Mouse (Mus musculus): ENCODE data around the gene Smarcb1.

Smarcb1 gene

DNA sequence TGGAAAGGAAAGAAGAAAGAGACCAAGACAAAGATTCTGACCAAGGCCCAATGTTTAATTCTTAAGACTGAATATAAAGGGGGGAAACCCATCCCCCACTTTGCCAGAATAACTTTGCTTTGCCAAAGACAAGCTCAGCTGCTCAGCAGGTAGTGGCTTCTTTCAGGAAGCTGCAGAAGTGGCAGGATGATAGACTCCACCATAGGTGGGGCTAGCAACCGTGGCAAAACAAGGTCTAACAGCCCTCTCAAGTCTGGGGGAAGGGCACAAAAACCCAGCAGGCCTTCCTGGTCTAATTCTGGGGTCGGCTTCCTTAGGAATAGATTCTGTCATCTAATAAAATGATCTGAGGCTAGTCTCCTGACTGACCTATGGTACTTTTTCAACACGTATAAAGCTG lies 73.0 kb downstream of the Smarcb1 start:
- in situ Hi-C loops (cut with MboI; ENCODE audit: low pct_unique_long_range_greater_than_20kb in 1 of 2, low sequenced_read_pairs in 2 of 2, unreplicated experiment in 1 of 2): loop anchor here in 1 of 2 experiments (10.0 kb wide), 1 partner anchor 264 kb away; the partner anchor contains the start of gene Ggt5
